Mouse (Mus musculus) CD8-positive naive resting alpha-beta T cell, adult 57 days (primary cell): ENCODE measurements around the gene Shkbp1. TPM values are rescaled to one million over a fixed set of nuclear protein-coding genes. Genes with fewer than 3 reads are reported as not detected.

Experiments
- total RNA-seq: library from RNA; stranded (reverse); gene quantifications from one replicate; pipeline ENCODE4 v1.2.4, GENCODE M21; 2023

The Shkbp1 gene
- total RNA-seq = 80.0 TPM

GRCm38 (mm10) chr7:27355745-27356240 is at the start of gene Shkbp1:
Gene Shkbp1 (minus strand): TSS chr7:27356019.

DNA sequence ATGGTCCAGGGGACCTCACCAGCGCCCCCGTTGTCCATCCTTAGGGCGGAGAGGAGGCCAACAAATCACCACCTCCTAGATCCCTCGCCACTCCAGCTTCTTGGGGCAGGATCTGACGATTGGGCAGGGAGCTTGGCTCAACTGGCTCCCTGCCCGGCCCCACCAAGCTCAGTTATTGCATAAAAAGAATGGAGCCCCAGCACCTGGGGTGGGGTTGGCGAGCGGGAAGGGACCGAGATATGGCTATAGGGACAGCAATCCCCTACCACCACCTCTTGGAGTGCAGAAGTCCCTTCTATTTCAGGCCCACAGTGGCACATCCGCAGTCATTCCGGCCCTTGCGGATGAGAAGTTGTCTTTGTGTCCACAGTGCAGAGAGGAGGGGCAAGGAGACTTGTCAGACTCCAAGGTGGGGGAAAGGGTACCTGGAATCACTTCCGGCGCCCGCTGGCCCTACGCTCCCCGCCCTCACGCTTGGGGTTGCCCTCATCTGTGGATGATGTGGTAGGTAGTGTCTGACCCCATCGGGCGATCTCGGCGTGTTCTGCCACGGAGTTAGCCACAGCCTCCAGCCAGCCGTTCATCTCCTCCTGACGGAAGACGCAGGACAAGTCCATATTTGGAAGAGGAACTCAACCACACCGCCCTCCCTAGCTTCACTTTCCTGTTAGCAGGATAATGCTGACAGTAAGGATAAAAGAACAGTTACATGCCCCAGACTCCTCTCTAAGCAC is 1.2 kb upstream of the Shkbp1 start, which contains the start of gene Gm20479:
Gm20479 (minus strand) TSS at position 559 of the 734 bp plus-strand sequence.

GRCm38 (mm10) chr7:27337175-27337853 is 18.5 kb downstream of the Shkbp1 start, which contains the start of gene Ltbp4:
Gene Ltbp4 (minus strand): TSS chr7:27337692.

Other genes starting within 250 kb of the Shkbp1 start
- gene Cyp2f2, start 236.1 kb downstream of the Shkbp1 start, total RNA-seq = not detected
- not detected for gene Cyp2t4, start 202.3 kb downstream of the Shkbp1 start, total RNA-seq
- 71.8 TPM for gene Egln2, start 189.2 kb downstream of the Shkbp1 start, total RNA-seq
- gene Rab4b, start 177.1 kb downstream of the Shkbp1 start, total RNA-seq = 85.3 TPM
- not detected for gene Gm21983, start 174.9 kb downstream of the Shkbp1 start, total RNA-seq
- 1.1 TPM for gene Mia, start 174.9 kb downstream of the Shkbp1 start, total RNA-seq
- gene BC024978, start 160.2 kb downstream of the Shkbp1 start, total RNA-seq = 19.7 TPM
- 84.5 TPM for gene Snrpa, start 159.7 kb downstream of the Shkbp1 start, total RNA-seq
- gene Itpkc, start 127.4 kb downstream of the Shkbp1 start, total RNA-seq = 12.4 TPM
- gene Coq8b, start 123.0 kb downstream of the Shkbp1 start, total RNA-seq = 14.0 TPM
- 3.1 TPM for gene Numbl, start 97.6 kb downstream of the Shkbp1 start, total RNA-seq
- 1.2 TPM for gene Ltbp4, start 18.3 kb downstream of the Shkbp1 start, total RNA-seq
- gene Gm20479, start 1.4 kb upstream of the Shkbp1 start, total RNA-seq = not detected
- not detected for gene Sptbn4, start 91.7 kb upstream of the Shkbp1 start, total RNA-seq
- gene Blvrb, start 92.0 kb upstream of the Shkbp1 start, total RNA-seq = 13.1 TPM
- gene Sertad3, start 117.7 kb upstream of the Shkbp1 start, total RNA-seq = 9.9 TPM
- 59.1 TPM for gene Sertad1, start 130.9 kb upstream of the Shkbp1 start, total RNA-seq
- 0.95 TPM for gene Prx, start 143.3 kb upstream of the Shkbp1 start, total RNA-seq
- gene Hipk4, start 167.2 kb upstream of the Shkbp1 start, total RNA-seq = 0.34 TPM
- 135 TPM for gene Pld3, start 197.2 kb upstream of the Shkbp1 start, total RNA-seq
- gene 2310022A10Rik, start 197.2 kb upstream of the Shkbp1 start, total RNA-seq = 27.6 TPM
- 121 TPM for gene Akt2, start 235.5 kb upstream of the Shkbp1 start, total RNA-seq